Comparison of ENCODE assay signal across 11 mouse cellular contexts in the genomic region with DNA sequence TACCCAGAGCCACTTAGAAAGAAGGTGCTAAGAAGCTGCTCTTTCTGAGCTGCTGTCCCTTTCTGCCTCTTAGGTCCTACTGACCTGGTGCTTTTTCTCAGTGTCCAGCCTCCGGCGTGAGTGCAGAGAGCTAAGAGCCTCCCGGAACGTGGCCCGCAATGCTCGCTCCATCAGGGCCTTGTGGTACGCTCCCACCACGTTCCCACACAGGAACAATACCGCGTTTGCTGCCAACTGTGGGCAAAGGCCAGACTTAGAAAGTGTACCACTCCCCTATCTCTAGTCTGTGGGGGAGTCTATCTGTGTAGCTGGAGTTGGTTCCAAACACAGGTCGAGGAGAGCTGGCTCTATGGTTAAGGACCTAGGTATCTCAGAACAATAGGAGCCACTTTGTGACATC. TPM values are rescaled to one million over a fixed set of nuclear protein-coding genes. Genes with fewer than 3 reads are reported as not detected.
A peak's percentile ranks its signal among the peaks of the same experiment; 100 is the strongest.
DNase-seq lines count a peak whose midpoint lies in the region; ATAC-seq and TF ChIP-seq lines count a peak whose summit lies in the region.
"Had no signal": no experiment of that assay in that cellular context is flagged by ENCODE, and none has a peak within 500 bp of the region (broad histone marks: within the 10 kb centered on the region; RNA-seq: fewer than 3 reads in every experiment).

No protein-coding gene starts in this region.

- no peak for TF ChIP-seq POLR2A in lung, adult 2 months (IDR thresholded peaks at IDR 0.05; ENCODE audit: borderline replicate concordance, extremely low read depth, low read depth, low read length)
- TF ChIP-seq POLR2A in CH12.LX (IDR thresholded peaks at IDR 0.05; ENCODE audit: low read depth, low read length): no peak

- H3K9me3 ChIP-seq in heart, embryonic 13.5 days: no peaks in the 10 kb centered on the region
- H3K9me3 ChIP-seq in lung, postnatal 0 days (ENCODE audit: low read length): no peaks in the 10 kb centered on the region
- H3K9me3 ChIP-seq in CH12.LX (replicated peaks; ENCODE audit: low read length): no peaks in the 10 kb centered on the region
- H3K9me3 ChIP-seq in embryonic facial prominence, embryonic 13.5 days: no peaks in the 10 kb centered on the region
- H3K9me3 ChIP-seq: embryonic facial prominence, embryonic 15.5 days; liver, embryonic 13.5 days; megakaryocyte, embryonic 14.5 days had no signal

- TF ChIP-seq CTCF in lung, adult 2 months (IDR thresholded peaks at IDR 0.05; ENCODE audit: insufficient read depth, low read length): no peak
- TF ChIP-seq CTCF in lung, postnatal 0 days (IDR thresholded peaks at IDR 0.05): no peak
- no peak for TF ChIP-seq CTCF in CH12.LX (conservative IDR thresholded peaks at IDR 0.05 in 1 of 2, IDR thresholded peaks at IDR 0.05 in 1 of 2; ENCODE audit: low read depth in 2 of 2, low read length in 2 of 2)

- no peak for TF ChIP-seq EP300 in lung, postnatal 0 days (IDR thresholded peaks at IDR 0.05)
- TF ChIP-seq EP300 in CH12.LX (IDR thresholded peaks at IDR 0.05; ENCODE audit: low read length): no peak

- H3K4me1 ChIP-seq in heart, embryonic 13.5 days: peaks cover 63% of the 10 kb centered on the region
- H3K4me1 ChIP-seq in lung, adult 2 months (ENCODE audit: control insufficient read depth, insufficient read depth, low read length): peaks cover 17% of the 10 kb centered on the region
- no peaks in the 10 kb centered on the region for H3K4me1 ChIP-seq in lung, postnatal 0 days (ENCODE audit: insufficient read depth, low read depth, low read length)
- H3K4me1 ChIP-seq in CH12.LX (ENCODE audit: control insufficient read depth in 1 of 2, insufficient read depth in 2 of 2): peaks cover 0 to 8% of the 10 kb centered on the region in 2 experiments; a peak in 1 of 4 replicates
- peaks cover 31% of the 10 kb centered on the region for H3K4me1 ChIP-seq in embryonic facial prominence, embryonic 13.5 days

- H3K79me2 ChIP-seq in CH12.LX (replicated peaks; ENCODE audit: control insufficient read depth, extremely low read depth, insufficient read depth, poor library complexity, severe bottlenecking): no peaks in the 10 kb centered on the region

- no peak for TF ChIP-seq RAD21 in CH12.LX (IDR thresholded peaks at IDR 0.05; ENCODE audit: low read depth, low read length)

- 0 out of 2 replicates have a peak overlapping the region, but pooled peaks have one; percentile 21 for H3K9ac ChIP-seq in heart, embryonic 13.5 days
- no peak overlapping the region for H3K9ac ChIP-seq in lung, postnatal 0 days (replicated peaks; ENCODE audit: low read depth)
- no peak overlapping the region for H3K9ac ChIP-seq in CH12.LX (ENCODE audit: insufficient read depth, low read depth)
- peak overlapping the region; percentile 23; the same call in 1 of the 2 replicates for H3K9ac ChIP-seq in embryonic facial prominence, embryonic 13.5 days
- H3K9ac ChIP-seq: embryonic facial prominence, embryonic 15.5 days; liver, embryonic 13.5 days had no signal

- peaks cover 47% of the 10 kb centered on the region for H3K27me3 ChIP-seq in heart, embryonic 13.5 days (replicated peaks)
- 0 out of 2 replicates have a peak, but pooled peaks cover 7% of the 10 kb centered on the region for H3K27me3 ChIP-seq in lung, postnatal 0 days (replicated peaks; ENCODE audit: insufficient read depth, low read length)
- H3K27me3 ChIP-seq in CH12.LX (replicated peaks): peaks cover 55% of the 10 kb centered on the region
- H3K27me3 ChIP-seq in embryonic facial prominence, embryonic 13.5 days: peaks cover 30% of the 10 kb centered on the region

- DNase-seq in heart, adult 8-10 months (ENCODE audit: low spot score): no peak
- DNase-seq in lung, adult 2 months: peak; percentile 5
- DNase-seq in lung, postnatal 0 days (ENCODE audit: low spot score): no peak
- no peak for DNase-seq in CH12.LX (ENCODE audit: extremely low read depth)
- DNase-seq in T-cell, adult 2 months (ENCODE audit: low spot score): no peak

- dilution Hi-C loops in CH12.LX (cut with MboI; ENCODE audit: extremely low pct_ligation_motif_present, extremely low pct_unique_long_range_greater_than_20kb, low sequenced_read_pairs): no loop called here

- peaks cover 29% of the 10 kb centered on the region for H3K36me3 ChIP-seq in heart, embryonic 13.5 days
- no peaks in the 10 kb centered on the region for H3K36me3 ChIP-seq in lung, postnatal 0 days (ENCODE audit: insufficient read depth, low read length)
- no peaks in the 10 kb centered on the region for H3K36me3 ChIP-seq in CH12.LX (replicated peaks in 1 of 2; ENCODE audit: control insufficient read depth in 1 of 2, insufficient read depth in 1 of 2, low read length in 1 of 2)
- H3K36me3 ChIP-seq in embryonic facial prominence, embryonic 13.5 days: peaks cover 27% of the 10 kb centered on the region

- in situ Hi-C loops in CH12.LX (cut with MboI; ENCODE audit: low pct_ligation_motif_present, low pct_unique_long_range_greater_than_20kb, low sequenced_read_pairs): no loop called here

- H3K4me3 ChIP-seq in heart, embryonic 13.5 days: peak overlapping the region; percentile 7; the same call in 1 of the 2 replicates
- H3K4me3 ChIP-seq in lung, adult 2 months (replicated peaks; ENCODE audit: extremely low read depth, low read depth, low read length): no peak overlapping the region
- H3K4me3 ChIP-seq in lung, postnatal 0 days (ENCODE audit: low read depth, low read length): no peak overlapping the region
- H3K4me3 ChIP-seq in CH12.LX (replicated peaks in 1 of 3; ENCODE audit: low read depth in 2 of 3, low read length in 2 of 3, poor library complexity in 1 of 3): no peak overlapping the region
- no peak overlapping the region for H3K4me3 ChIP-seq in embryonic facial prominence, embryonic 13.5 days
- H3K4me3 ChIP-seq: liver, embryonic 13.5 days had no signal

- no peak overlapping the region for H3K27ac ChIP-seq in heart, embryonic 13.5 days (replicated peaks)
- H3K27ac ChIP-seq in lung, postnatal 0 days (ENCODE audit: low read length): no peak overlapping the region
- H3K27ac ChIP-seq in CH12.LX (ENCODE audit: insufficient read depth, low read depth): no peak overlapping the region
- no peak overlapping the region for H3K27ac ChIP-seq in embryonic facial prominence, embryonic 13.5 days
- H3K27ac ChIP-seq: embryonic facial prominence, embryonic 15.5 days; liver, embryonic 13.5 days had no signal

- 73% methylated on average over 11 of the region's 11 CpGs for WGBS in heart, embryonic 13.5 days
- 76% methylated on average over 11 of the region's 11 CpGs for WGBS in lung, adult 2 months
- WGBS in lung, postnatal 0 days: 84% methylated on average over 11 of the region's 11 CpGs
- 82% methylated on average over 11 of the region's 11 CpGs for WGBS in embryonic facial prominence, embryonic 13.5 days

- H3K4me2 ChIP-seq in heart, embryonic 13.5 days: peak overlapping the region; percentile 73
- H3K4me2 ChIP-seq in lung, postnatal 0 days (replicated peaks; ENCODE audit: low read depth, low read length): no peak overlapping the region
- H3K4me2 ChIP-seq in CH12.LX (ENCODE audit: insufficient read depth, low read depth, poor library complexity, severe bottlenecking): peak overlapping the region; percentile 33; the same call in 1 of the 2 replicates
- H3K4me2 ChIP-seq in embryonic facial prominence, embryonic 13.5 days: peak overlapping the region; percentile 87

- ATAC-seq in heart, embryonic 13.5 days (ENCODE audit: extremely low read depth, insufficient number of reproducible peaks, low FRiP score, low TSS enrichment): no peak
- no peak for ATAC-seq in lung, postnatal 0 days
- no peak for ATAC-seq in embryonic facial prominence, embryonic 13.5 days (ENCODE audit: insufficient number of reproducible peaks, insufficient read depth, low FRiP score, low TSS enrichment, low read depth)

RNA-seq across cellular contexts. Expression of a gene that starts 3.2 kb away (rescaled TPM):
- 17.7 TPM in 2 replicates for polyA plus RNA-seq in heart, embryonic 13.5 days (2015; fragmentation: Nextera tagmentation; extraction: Ambion mirVana)
- total RNA-seq in heart, adult 8-10 months (2022): 10 to 100 TPM; 13.0 to 22.0 (median 16.4) TPM
- polyA plus RNA-seq in lung, adult 2 months (2012; rRNA removed): 157 and 169 TPM in 2 replicates
- polyA plus RNA-seq in lung, postnatal 0 days (2015; fragmentation: Nextera tagmentation; extraction: Ambion mirVana): 29.3 and 33.3 TPM in 2 replicates
- total RNA-seq in CH12.LX (2012; rRNA removed) (not detected in 2 replicates), CH12.LX (2014; rRNA removed) (not detected in 2 replicates)
- polyA plus RNA-seq in CH12.LX (2012; ENCODE audit: insufficient read length, low read depth): not detected in 2 replicates
- polyA plus RNA-seq in embryonic facial prominence, embryonic 13.5 days (2015; fragmentation: Nextera tagmentation; extraction: Ambion mirVana): 20.2 and 21.6 TPM in 2 replicates

RNA-seq across cellular contexts. Expression of a gene that starts 7.9 kb away (rescaled TPM):
- polyA plus RNA-seq in heart, embryonic 13.5 days (2015; fragmentation: Nextera tagmentation; extraction: Ambion mirVana): 18.8 and 20.6 TPM in 2 replicates
- total RNA-seq in heart, adult 8-10 months (2022): 1 to 10 TPM; 2.2 to 6.2 (median 3.4) TPM
- polyA plus RNA-seq in lung, adult 2 months (2012; rRNA removed): 7.5 and 10.0 TPM in 2 replicates
- 16.2 and 24.2 TPM in 2 replicates for polyA plus RNA-seq in lung, postnatal 0 days (2015; fragmentation: Nextera tagmentation; extraction: Ambion mirVana)
- total RNA-seq in CH12.LX (2012; rRNA removed) (1.0 and 2.0 TPM in 2 replicates), CH12.LX (2014; rRNA removed) (0.15 and 0.80 TPM in 2 replicates)
- 1.00 TPM in 1 of 2 replicates, not detected in the other for polyA plus RNA-seq in CH12.LX (2012; ENCODE audit: insufficient read length, low read depth)
- polyA plus RNA-seq in embryonic facial prominence, embryonic 13.5 days (2015; fragmentation: Nextera tagmentation; extraction: Ambion mirVana): 41.1 and 44.4 TPM in 2 replicates

RNA-seq across cellular contexts. Expression of a gene that starts 15.0 kb away (rescaled TPM):
- polyA plus RNA-seq in heart, embryonic 13.5 days (2015; fragmentation: Nextera tagmentation; extraction: Ambion mirVana): 0.48 and 0.71 TPM in 2 replicates
- total RNA-seq in heart, adult 8-10 months (2022): under 1 TPM in 3 of 4 experiments, not detected in 1; 0.19 to 0.49 (median 0.26) TPM
- 6.5 and 7.1 TPM in 2 replicates for polyA plus RNA-seq in lung, adult 2 months (2012; rRNA removed)
- 4.1 and 4.6 TPM in 2 replicates for polyA plus RNA-seq in lung, postnatal 0 days (2015; fragmentation: Nextera tagmentation; extraction: Ambion mirVana)
- total RNA-seq in CH12.LX (2012; rRNA removed): 0.13 TPM in 1 of 2 replicates, not detected in the other
- total RNA-seq in CH12.LX (2014; rRNA removed): 0.16 and 0.21 TPM in 2 replicates
- polyA plus RNA-seq in CH12.LX (2012; ENCODE audit: insufficient read length, low read depth): 0.33 TPM in 1 of 2 replicates, not detected in the other
- polyA plus RNA-seq in embryonic facial prominence, embryonic 13.5 days (2015; fragmentation: Nextera tagmentation; extraction: Ambion mirVana): 0.58 and 1.1 TPM in 2 replicates

RNA-seq across cellular contexts. Expression of a gene that starts 19.5 kb away (rescaled TPM):
- polyA plus RNA-seq in heart, embryonic 13.5 days (2015; fragmentation: Nextera tagmentation; extraction: Ambion mirVana): 0.25 and 0.27 TPM in 2 replicates
- under 1 TPM; 0.06 to 0.19 (median 0.13) TPM for total RNA-seq in heart, adult 8-10 months (2022)
- polyA plus RNA-seq in lung, adult 2 months (2012; rRNA removed): 1.1 and 2.6 TPM in 2 replicates
- polyA plus RNA-seq in lung, postnatal 0 days (2015; fragmentation: Nextera tagmentation; extraction: Ambion mirVana): 0.77 and 0.97 TPM in 2 replicates
- total RNA-seq in CH12.LX (2012; rRNA removed) (0.04 and 0.13 TPM in 2 replicates), CH12.LX (2014; rRNA removed) (0.05 TPM in 1 of 2 replicates, not detected in the other)
- not detected in 2 replicates for polyA plus RNA-seq in CH12.LX (2012; ENCODE audit: insufficient read length, low read depth)
- polyA plus RNA-seq in embryonic facial prominence, embryonic 13.5 days (2015; fragmentation: Nextera tagmentation; extraction: Ambion mirVana): 0.51 and 0.56 TPM in 2 replicates

RNA-seq across cellular contexts. Expression of a gene that starts 22.5 kb away (rescaled TPM):
- 1.2 and 2.1 TPM in 2 replicates for polyA plus RNA-seq in heart, embryonic 13.5 days (2015; fragmentation: Nextera tagmentation; extraction: Ambion mirVana)
- total RNA-seq in heart, adult 8-10 months (2022): 1 to 10 TPM in 3 of 4 experiments, under 1 TPM in 1; 0.95 to 1.9 (median 1.4) TPM
- polyA plus RNA-seq in lung, adult 2 months (2012; rRNA removed): 3.8 and 4.0 TPM in 2 replicates
- 0.65 and 1.3 TPM in 2 replicates for polyA plus RNA-seq in lung, postnatal 0 days (2015; fragmentation: Nextera tagmentation; extraction: Ambion mirVana)
- total RNA-seq in CH12.LX (2012; rRNA removed): 2.3 and 2.6 TPM in 2 replicates
- not detected in 2 replicates for total RNA-seq in CH12.LX (2014; rRNA removed)
- 0.49 and 0.61 TPM in 2 replicates for polyA plus RNA-seq in CH12.LX (2012; ENCODE audit: insufficient read length, low read depth)
- polyA plus RNA-seq in embryonic facial prominence, embryonic 13.5 days (2015; fragmentation: Nextera tagmentation; extraction: Ambion mirVana): 0.18 and 1.2 TPM in 2 replicates
- total RNA-seq: hematopoietic stem cell, adult 5-6 weeks had no signal

Comparison
In these comparisons a context has a peak if more than half of its experiments do, and no peak if none do; other contexts are left out.
1. H3K9ac ChIP-seq: peak in heart, embryonic 13.5 days (single experiment) and embryonic facial prominence, embryonic 13.5 days (single experiment); none in lung, postnatal 0 days (single experiment) and CH12.LX (single experiment).
2. RNA of a gene that starts 3.2 kb away (polyA plus RNA-seq): 157 to 169 TPM in lung, adult 2 months, 29.3 to 33.3 TPM in lung, postnatal 0 days, 20.2 to 21.6 TPM in embryonic facial prominence, embryonic 13.5 days and 17.7 TPM in heart, embryonic 13.5 days; not detected in CH12.LX; every median in the first group is over 10 times any median in the second.